Mouse (Mus musculus): ENCODE data around the gene Srsx.
"Not testable (repeated sequence)": the region's sequence is repeated elsewhere in the genome, so short reads cannot be mapped to it uniquely, and the experiment has no call there.

Srsx gene

GRCm38 (mm10) chrX:123222381-123222780, at the start of gene Srsx:
TSS of gene Srsx (minus strand) at chrX:123222481.
- DNase-seq = not testable (repeated sequence)

DNA sequence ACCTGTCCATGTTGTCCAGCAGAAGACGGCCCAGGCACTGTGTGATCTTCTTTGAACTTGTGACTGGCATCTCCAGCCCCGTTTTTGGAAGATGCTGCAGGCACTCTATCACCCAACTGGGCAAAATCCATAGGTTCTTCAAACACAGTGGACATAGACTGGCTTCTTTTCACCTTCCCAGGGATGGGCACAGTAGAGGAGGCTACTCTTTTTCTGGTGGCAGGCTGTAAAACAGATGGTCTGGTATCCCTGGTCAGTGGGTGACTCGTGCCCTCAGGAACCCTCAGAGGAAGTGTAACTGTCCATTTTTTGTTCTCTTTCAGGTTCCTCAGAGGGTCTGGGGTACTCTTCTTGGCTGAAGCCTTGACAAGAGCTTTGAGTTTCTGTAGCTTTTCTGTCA, 24.5 kb upstream of the Srsx start, which contains the start of gene Gm17577:
Gene Gm17577, minus strand, starts transcription at position 101 of the 400 bp plus-strand sequence.
- DNase-seq = not testable (repeated sequence)

Measured in liver (tissue).